Mouse (Mus musculus): Measurements from ENCODE around the gene Gm21292. TPM values are rescaled to one million over a fixed set of nuclear protein-coding genes. Genes with fewer than 3 reads are reported as not detected.
"Not testable (repeated sequence)": the region's sequence is repeated elsewhere in the genome, so short reads cannot be mapped to it uniquely, and the experiment has no call there.

The Gm21292 gene
- total RNA-seq (2021) (not detected), polyA plus RNA-seq (2012; rRNA removed) (not detected in 2 replicates)
- long read RNA-seq = 0 reads

- H3K27ac ChIP-seq; H3K36me3 ChIP-seq (ENCODE audit: control insufficient read depth, insufficient read depth, low read length); H3K4me1 ChIP-seq (ENCODE audit: control insufficient read depth, insufficient read depth, low read length); DNase-seq; H3K9ac ChIP-seq (ENCODE audit: low read depth, low read length); intact Hi-C loops (cut with DNase I); H3K27me3 ChIP-seq (ENCODE audit: control insufficient read depth, insufficient read depth, low read length); H3K79me2 ChIP-seq (replicated peaks; ENCODE audit: control insufficient read depth, insufficient read depth, low read length); H3K4me3 ChIP-seq: not testable (repeated sequence)
- 17% methylated on average over 1 of the region's 2 CpGs for WGBS
Measured at GRCm38 (mm10) chrY:9133824-9134223, at the start of gene Gm21292. TSS of gene Gm21292 (minus strand) at chrY:9133924.

Other genes starting within 250 kb of the Gm21292 start
- not detected for gene Gm21721, start 68.3 kb upstream of the Gm21292 start, total RNA-seq (2021)
- not detected in 2 replicates for gene Gm21721, start 68.3 kb upstream of the Gm21292 start, polyA plus RNA-seq (2012; rRNA removed)
- not detected for gene Gm21812, start 213.3 kb upstream of the Gm21292 start, total RNA-seq (2021)
- gene Gm21812, start 213.3 kb upstream of the Gm21292 start, polyA plus RNA-seq (2012; rRNA removed) = not detected in 2 replicates

All from heart, adult 2 months (tissue).